Mouse (Mus musculus): ENCODE data around the gene Egfr.

DNA sequence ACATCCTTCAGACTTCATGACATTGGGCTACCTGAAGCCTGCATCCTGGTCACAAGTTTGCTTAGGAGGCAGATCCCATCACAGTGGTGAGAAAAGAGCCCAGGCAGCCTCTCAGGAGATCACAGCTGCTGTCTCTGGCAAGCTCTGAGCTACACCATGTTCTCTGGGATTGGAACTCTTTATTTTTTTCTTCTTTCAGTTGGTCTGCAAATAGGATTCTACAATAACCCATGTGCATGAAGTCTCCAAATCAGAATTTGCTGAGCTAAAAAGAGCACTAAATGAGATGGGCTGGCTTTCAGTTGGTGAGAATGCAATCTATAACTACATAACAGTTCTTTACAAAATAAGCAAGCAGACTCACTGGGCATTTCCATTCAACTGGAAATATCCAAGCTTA lies 46.1 kb downstream of the Egfr start:
- TF ChIP-seq CTCF (IDR thresholded peaks at IDR 0.05; ENCODE audit: insufficient read depth, low read depth, low read length) (no peak), POLR2A (IDR thresholded peaks at IDR 0.05; ENCODE audit: insufficient read depth, low read depth, low read length) (no peak)

Measured in olfactory bulb, adult 2 months (tissue).